Mouse (Mus musculus): ENCODE data around the gene Phf23. TPM values are rescaled to one million over a fixed set of nuclear protein-coding genes. Genes with fewer than 3 reads are reported as not detected.

Phf23 gene
- polyA plus RNA-seq, 1 experiment, result 58.6 TPM

GRCm38 (mm10) chr11:69956218-69956617 is 39.4 kb upstream of the Phf23 start:
- Histone ChIP-seq H3K4me2 (ENCODE audit: low read depth) (no peak overlapping the region), H3K4me3 (no peak overlapping the region)
- TF ChIP-seq POLR2AphosphoS2 (IDR thresholded peaks at IDR 0.05; ENCODE audit: insufficient read length, low read depth) (no peak), E2F4 (IDR thresholded peaks at IDR 0.05; ENCODE audit: insufficient read depth) (no peak), MAX (IDR thresholded peaks at IDR 0.05; ENCODE audit: low read depth) (no peak), CEBPB (IDR thresholded peaks at IDR 0.05; ENCODE audit: insufficient read depth, poor library complexity, severe bottlenecking) (no peak), MYOD1 (IDR thresholded peaks at IDR 0.05; ENCODE audit: control insufficient read depth in 1 of 3, insufficient read length in 2 of 3, low read depth in 2 of 3) (no peak), MYOG (IDR thresholded peaks at IDR 0.05; ENCODE audit: control insufficient read depth in 1 of 3, insufficient read depth in 1 of 3, insufficient read length in 2 of 3, low read depth in 2 of 3) (no peak), REST (IDR thresholded peaks at IDR 0.05; ENCODE audit: insufficient read depth, insufficient read length) (no peak), USF1 (IDR thresholded peaks at IDR 0.05; ENCODE audit: low read depth) (no peak), SRF (IDR thresholded peaks at IDR 0.05; ENCODE audit: control insufficient read depth, insufficient read length, low read depth) (no peak), TCF3 (IDR thresholded peaks at IDR 0.05; ENCODE audit: insufficient read length, low read depth) (no peak), POLR2A (IDR thresholded peaks at IDR 0.05; ENCODE audit: insufficient read length, low read depth) (no peak), TCF12 (IDR thresholded peaks at IDR 0.05; ENCODE audit: insufficient read depth, poor library complexity, severe bottlenecking) (no peak)

GRCm38 (mm10) chr11:69960616-69961015 is 35.0 kb upstream of the Phf23 start:
- no peaks in the 10 kb centered on the region for H3K36me3 ChIP-seq (ENCODE audit: control insufficient read depth, insufficient read depth)
- TF ChIP-seq CEBPB (IDR thresholded peaks at IDR 0.05; ENCODE audit: insufficient read depth, poor library complexity, severe bottlenecking) (no peak), REST (IDR thresholded peaks at IDR 0.05; ENCODE audit: insufficient read depth, insufficient read length) (no peak), MAX (IDR thresholded peaks at IDR 0.05; ENCODE audit: low read depth) (no peak), SRF (IDR thresholded peaks at IDR 0.05; ENCODE audit: control insufficient read depth, insufficient read length, low read depth) (no peak), MYOG (IDR thresholded peaks at IDR 0.05; ENCODE audit: control insufficient read depth in 1 of 3, insufficient read depth in 1 of 3, insufficient read length in 2 of 3, low read depth in 2 of 3) (no peak)
- no peak overlapping the region for H3ac ChIP-seq (ENCODE audit: control insufficient read depth, insufficient read length)
- no peak overlapping the region for H3K4me2 ChIP-seq (ENCODE audit: low read depth)
- no peak overlapping the region for H3K4me3 ChIP-seq
- H3K27me3 ChIP-seq (ENCODE audit: control insufficient read depth, insufficient read depth, insufficient read length), result peaks cover 28% of the 10 kb centered on the region
- no peaks in the 10 kb centered on the region for H3K79me2 ChIP-seq (ENCODE audit: control insufficient read depth, insufficient read depth)

More at GRCm38 (mm10) chr11:69956218-69956617, 39.4 kb upstream of the Phf23 start:
- H3ac ChIP-seq (ENCODE audit: control insufficient read depth, insufficient read length), result no peak overlapping the region
- peaks cover 11% of the 10 kb centered on the region for H3K27me3 ChIP-seq (ENCODE audit: control insufficient read depth, insufficient read depth, insufficient read length)
- no peaks in the 10 kb centered on the region for H3K79me2 ChIP-seq (ENCODE audit: control insufficient read depth, insufficient read depth)
- H3K36me3 ChIP-seq (ENCODE audit: control insufficient read depth, insufficient read depth), result no peaks in the 10 kb centered on the region

GRCm38 (mm10) chr11:69961841-69962240 is 33.7 kb upstream of the Phf23 start:
- TF ChIP-seq E2F4 (IDR thresholded peaks at IDR 0.05; ENCODE audit: insufficient read depth) (no peak), POLR2A (IDR thresholded peaks at IDR 0.05; ENCODE audit: insufficient read length, low read depth) (no peak), TCF3 (IDR thresholded peaks at IDR 0.05; ENCODE audit: insufficient read length, low read depth) (no peak), MAX (IDR thresholded peaks at IDR 0.05; ENCODE audit: low read depth) (no peak), MYOG (IDR thresholded peaks at IDR 0.05; ENCODE audit: control insufficient read depth in 1 of 3, insufficient read depth in 1 of 3, insufficient read length in 2 of 3, low read depth in 2 of 3) (no peak), USF1 (IDR thresholded peaks at IDR 0.05; ENCODE audit: low read depth) (no peak), SRF (IDR thresholded peaks at IDR 0.05; ENCODE audit: control insufficient read depth, insufficient read length, low read depth) (no peak), POLR2AphosphoS2 (IDR thresholded peaks at IDR 0.05; ENCODE audit: insufficient read length, low read depth) (no peak)
- Histone ChIP-seq H3ac (ENCODE audit: control insufficient read depth, insufficient read length) (no peak overlapping the region), H3K79me2 (ENCODE audit: control insufficient read depth, insufficient read depth) (no peaks in the 10 kb centered on the region), H3K4me3 (no peak overlapping the region), H3K4me2 (ENCODE audit: low read depth) (no peak overlapping the region), H3K36me3 (ENCODE audit: control insufficient read depth, insufficient read depth) (no peaks in the 10 kb centered on the region), H3K27me3 (ENCODE audit: control insufficient read depth, insufficient read depth, insufficient read length) (peaks cover 36% of the 10 kb centered on the region)

- no peak within 1 kb of the TSS for H3K4me3 ChIP-seq
- H3K27me3 ChIP-seq (ENCODE audit: control insufficient read depth, insufficient read depth, insufficient read length), result peaks cover 36% of the 10 kb centered on the region
- H3K79me2 ChIP-seq (ENCODE audit: control insufficient read depth, insufficient read depth), result no peaks in the 10 kb centered on the region
- peaks cover 12% of the 10 kb centered on the region for H3K36me3 ChIP-seq (ENCODE audit: control insufficient read depth, insufficient read depth)
- no peak within 1 kb of the TSS for H3K4me2 ChIP-seq (ENCODE audit: low read depth)
- no peak for TF ChIP-seq MYOG (IDR thresholded peaks at IDR 0.05; ENCODE audit: control insufficient read depth in 1 of 3, insufficient read depth in 1 of 3, insufficient read length in 2 of 3, low read depth in 2 of 3)
- TF ChIP-seq E2F4 (IDR thresholded peaks at IDR 0.05; ENCODE audit: insufficient read depth), result no peak
- TF ChIP-seq USF1 (IDR thresholded peaks at IDR 0.05; ENCODE audit: low read depth), result no peak
- no peak within 1 kb of the TSS for H3ac ChIP-seq (ENCODE audit: control insufficient read depth, insufficient read length)
Measured at GRCm38 (mm10) chr11:69964650-69965270, 30.8 kb upstream of the Phf23 start, which contains the start of gene Cldn7. Gene Cldn7, plus strand, starts transcription at chr11:69964779.

- no peaks in the 10 kb centered on the region for H3K79me2 ChIP-seq (ENCODE audit: control insufficient read depth, insufficient read depth)
- no peak overlapping the region for H3ac ChIP-seq (ENCODE audit: control insufficient read depth, insufficient read length)
- no peak for TF ChIP-seq E2F4 (IDR thresholded peaks at IDR 0.05; ENCODE audit: insufficient read depth)
- no peak for TF ChIP-seq POLR2A (IDR thresholded peaks at IDR 0.05; ENCODE audit: insufficient read length, low read depth)
- no peak for TF ChIP-seq MYOD1 (IDR thresholded peaks at IDR 0.05; ENCODE audit: control insufficient read depth in 1 of 3, insufficient read length in 2 of 3, low read depth in 2 of 3)
- no peak for TF ChIP-seq POLR2AphosphoS2 (IDR thresholded peaks at IDR 0.05; ENCODE audit: insufficient read length, low read depth)
- no peak for TF ChIP-seq REST (IDR thresholded peaks at IDR 0.05; ENCODE audit: insufficient read depth, insufficient read length)
- H3K27me3 ChIP-seq (ENCODE audit: control insufficient read depth, insufficient read depth, insufficient read length), result peaks cover 36% of the 10 kb centered on the region
- no peak overlapping the region for H3K4me3 ChIP-seq
- no peak overlapping the region for H3K4me2 ChIP-seq (ENCODE audit: low read depth)
- H3K36me3 ChIP-seq (ENCODE audit: control insufficient read depth, insufficient read depth), result peaks cover 19% of the 10 kb centered on the region
Measured at GRCm38 (mm10) chr11:69965271-69966005, 30.1 kb upstream of the Phf23 start.
